Mouse (Mus musculus) ZHBTc4 (cell line): ENCODE measurements around the gene Usp38.

Source experiments
- DNase-seq: peaks from one replicate; pipeline ENCODE4 v3.0.0-alpha.2; 2011; ENCODE audit warnings: low read depth, low spot score

Gene Usp38

GRCm38 (mm10) chr8:81014789-81015699 is at the start of gene Usp38:
Gene Usp38, minus strand, starts transcription at chr8:81014928.
- DNase-seq: peak; percentile 99

GRCm38 (mm10) chr8:81062566-81062965 is 47.8 kb upstream of the Usp38 start:
- DNase-seq: no peak

GRCm38 (mm10) chr8:81061950-81062349 is 47.2 kb upstream of the Usp38 start:
- no peak for DNase-seq

- DNase-seq: no peak
These were observed 29.5 kb upstream of the Usp38 start for GRCm38 (mm10) chr8:81044201-81044600.

- no peak for DNase-seq
These were observed 13.3 kb upstream of the Usp38 start for GRCm38 (mm10) chr8:81027991-81028390.

GRCm38 (mm10) chr8:81017548-81017947 is 2.8 kb upstream of the Usp38 start:
- DNase-seq: peak; percentile 84

- peak; percentile 26 for DNase-seq
These were observed 757 bp downstream of the Usp38 start for GRCm38 (mm10) chr8:81013811-81014530.

- no peak for DNase-seq
These were observed 2.0 kb downstream of the Usp38 start for GRCm38 (mm10) chr8:81012699-81013098.

GRCm38 (mm10) chr8:81012031-81012560 is 2.6 kb downstream of the Usp38 start:
- no peak for DNase-seq

- no peak for DNase-seq
These were observed 4.3 kb downstream of the Usp38 start for GRCm38 (mm10) chr8:81010386-81010785.

- DNase-seq: no peak
These were observed 9.6 kb downstream of the Usp38 start for GRCm38 (mm10) chr8:81005114-81005513.

- peak; percentile 14 for DNase-seq
These were observed 18.1 kb downstream of the Usp38 start for GRCm38 (mm10) chr8:80996632-80997031.

GRCm38 (mm10) chr8:80991937-80992336 is 22.8 kb downstream of the Usp38 start:
- DNase-seq: peak; percentile 55

- no peak for DNase-seq
These were observed 31.9 kb downstream of the Usp38 start for GRCm38 (mm10) chr8:80982829-80983228.

GRCm38 (mm10) chr8:80981696-80982095 is 33.0 kb downstream of the Usp38 start:
- DNase-seq: no peak

GRCm38 (mm10) chr8:80980063-80980462 is 34.7 kb downstream of the Usp38 start:
- no peak for DNase-seq

- no peak for DNase-seq
These were observed 37.5 kb downstream of the Usp38 start for GRCm38 (mm10) chr8:80977231-80977630.

- DNase-seq: no peak
These were observed 43.6 kb downstream of the Usp38 start for GRCm38 (mm10) chr8:80971150-80971549.

GRCm38 (mm10) chr8:80970000-80970685 is 44.6 kb downstream of the Usp38 start:
- DNase-seq: no peak

GRCm38 (mm10) chr8:80969423-80969822 is 45.3 kb downstream of the Usp38 start:
- DNase-seq: no peak

GRCm38 (mm10) chr8:80963095-80963494 is 51.6 kb downstream of the Usp38 start:
- DNase-seq: no peak

- no peak for DNase-seq
These were observed 52.1 kb downstream of the Usp38 start for GRCm38 (mm10) chr8:80962592-80962983.
